Mouse (Mus musculus) cerebellum, adult 8-10 months (tissue): ENCODE measurements at regions not wholly inside any gene's neighbourhood (a gene's known extent, or its start where the extent isn't known, plus 50 kb on each side); places are given as distances from the start of the nearest gene placed in this dataset.

Experiments
- DNase-seq: peaks from one replicate; pipeline ENCODE4 v3.0.0; 2022

- no peak for DNase-seq
These were observed 362.5 kb upstream of the Nfe2l3 start for GRCm38 (mm10) chr6:51069945-51070344.

- DNase-seq, result no peak
These were observed 361.2 kb upstream of the Nfe2l3 start for GRCm38 (mm10) chr6:51071243-51071642.

- DNase-seq, result no peak
These were observed 357.4 kb upstream of the Nfe2l3 start for GRCm38 (mm10) chr6:51075026-51075425.

GRCm38 (mm10) chr6:51076861-51077768 lies 355.4 kb upstream of the Nfe2l3 start:
- no peak for DNase-seq

- no peak for DNase-seq
These were observed 354.7 kb upstream of the Nfe2l3 start for GRCm38 (mm10) chr6:51077769-51078096.

GRCm38 (mm10) chr6:51078353-51078966 lies 354.0 kb upstream of the Nfe2l3 start:
- DNase-seq, result no peak

- DNase-seq, result no peak
These were observed 353.5 kb upstream of the Nfe2l3 start for GRCm38 (mm10) chr6:51078967-51079355.

GRCm38 (mm10) chr6:51081056-51081455 lies 351.4 kb upstream of the Nfe2l3 start:
- DNase-seq, result no peak

GRCm38 (mm10) chr6:51084656-51085055 lies 347.8 kb upstream of the Nfe2l3 start:
- no peak for DNase-seq

- no peak for DNase-seq
These were observed 346.9 kb upstream of the Nfe2l3 start for GRCm38 (mm10) chr6:51085547-51085946.

- no peak for DNase-seq
These were observed 346.1 kb upstream of the Nfe2l3 start for GRCm38 (mm10) chr6:51086347-51086746.

GRCm38 (mm10) chr6:51087806-51088205 lies 344.7 kb upstream of the Nfe2l3 start:
- DNase-seq, result no peak

GRCm38 (mm10) chr6:51088641-51089372 lies 343.7 kb upstream of the Nfe2l3 start:
- DNase-seq, result no peak

GRCm38 (mm10) chr6:51093196-51093595 lies 339.3 kb upstream of the Nfe2l3 start:
- DNase-seq, result no peak

GRCm38 (mm10) chr6:51094304-51094703 lies 338.2 kb upstream of the Nfe2l3 start:
- DNase-seq, result no peak

- no peak for DNase-seq
These were observed 335.0 kb upstream of the Nfe2l3 start for GRCm38 (mm10) chr6:51097488-51097887.

GRCm38 (mm10) chr6:51100341-51100740 lies 332.1 kb upstream of the Nfe2l3 start:
- DNase-seq, result no peak

GRCm38 (mm10) chr6:51103236-51103635 lies 329.2 kb upstream of the Nfe2l3 start:
- DNase-seq, result no peak

- no peak for DNase-seq
These were observed 328.1 kb upstream of the Nfe2l3 start for GRCm38 (mm10) chr6:51104336-51104735.

- DNase-seq, result no peak
These were observed 324.0 kb upstream of the Nfe2l3 start for GRCm38 (mm10) chr6:51108336-51108956.

- no peak for DNase-seq
These were observed 321.9 kb upstream of the Nfe2l3 start for GRCm38 (mm10) chr6:51110596-51110995.

- no peak for DNase-seq
These were observed 317.7 kb upstream of the Nfe2l3 start for GRCm38 (mm10) chr6:51114604-51115333.
